Mouse (Mus musculus) adipocyte (in vitro differentiated cells): ENCODE results near the gene Efna4.

Source experiments
- DNase-seq: peaks from one replicate; pipeline ENCODE4 v3.0.0-alpha.2; 2016; ENCODE audit warnings: low spot score

The Efna4 gene

DNA sequence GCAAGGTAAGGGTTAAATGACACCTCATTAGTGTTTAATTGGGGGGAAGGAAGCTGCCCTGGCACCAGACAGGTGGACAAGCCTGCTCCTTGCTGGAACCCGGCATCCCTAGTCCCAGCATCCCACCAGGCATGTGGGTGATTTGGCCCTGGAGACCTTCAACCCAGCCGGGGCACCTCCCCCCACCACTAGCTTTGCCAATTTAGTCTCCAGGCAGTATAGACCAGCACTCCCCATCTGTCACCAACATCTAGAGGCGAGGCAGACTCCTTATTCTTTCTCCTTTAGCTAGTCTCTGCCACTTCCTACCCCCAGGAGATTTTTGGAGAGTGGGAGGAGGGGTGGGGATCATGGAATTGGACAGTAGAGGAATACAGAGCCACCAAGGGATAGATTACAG, 7.5 kb downstream of the Efna4 start:
- DNase-seq: no peak

DNA sequence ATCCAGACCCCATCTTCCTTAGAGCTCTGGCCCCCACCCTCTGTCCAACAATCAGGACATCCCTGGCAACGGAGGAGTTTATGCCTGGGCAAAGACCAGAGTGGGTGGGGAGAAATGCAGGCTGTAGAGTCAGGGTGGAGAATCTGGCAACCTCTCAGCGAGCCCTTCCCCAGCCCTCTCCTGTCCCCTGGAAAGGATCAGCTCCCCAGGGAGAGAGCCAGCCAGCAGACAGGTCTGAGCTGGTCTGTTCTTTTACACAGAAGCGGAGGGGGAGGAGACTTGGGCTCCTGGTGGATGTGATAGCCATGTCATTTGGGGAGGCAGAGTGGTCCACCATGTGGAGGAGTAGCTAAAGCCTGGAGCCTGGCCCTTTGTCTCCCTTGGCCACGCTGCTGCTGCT, 9.2 kb downstream of the Efna4 start:
- DNase-seq: no peak

DNA sequence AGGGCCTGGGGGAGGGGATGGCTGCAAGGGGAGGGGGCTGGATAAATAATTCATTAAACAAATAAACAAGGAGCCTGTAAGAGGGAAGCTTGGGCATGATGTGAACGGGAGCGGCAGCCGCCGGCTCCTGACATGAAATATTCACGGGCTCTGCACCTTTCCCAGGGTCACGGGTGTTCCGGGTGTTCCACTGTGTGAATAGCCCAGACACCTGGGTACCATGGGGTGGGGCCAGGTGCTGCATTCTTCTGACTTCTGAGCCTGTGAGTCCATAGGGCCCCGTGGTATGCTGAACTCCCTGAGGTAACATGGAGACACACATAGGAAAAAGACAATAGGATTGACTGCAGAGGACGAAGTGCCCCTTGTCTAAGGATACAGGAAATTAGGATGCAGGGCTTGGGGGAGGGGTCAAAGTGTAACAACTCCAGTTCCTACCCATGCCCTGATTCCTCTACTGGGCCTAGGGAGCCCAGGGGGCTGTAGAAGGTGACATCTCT, 10.4 kb downstream of the Efna4 start:
- DNase-seq: no peak

DNA sequence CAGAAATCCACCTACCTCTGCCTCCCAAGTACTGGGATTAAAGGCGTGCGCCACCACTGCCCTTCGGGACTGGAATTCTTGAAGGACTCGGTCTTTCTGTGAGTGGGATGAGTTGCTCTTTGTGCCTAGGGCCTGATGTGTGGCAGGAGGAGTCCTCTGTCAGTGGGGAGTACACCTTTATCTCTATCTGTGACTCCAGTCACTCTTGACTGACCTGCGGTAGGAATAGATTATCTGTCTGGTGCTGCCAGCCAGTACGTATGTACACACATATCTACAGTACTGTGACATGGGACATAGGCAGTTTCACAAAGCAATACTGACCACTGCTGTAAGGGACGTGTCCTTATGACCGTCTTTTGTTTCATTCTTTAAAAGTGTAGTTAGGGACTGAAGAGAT, 11.9 kb downstream of the Efna4 start:
- DNase-seq: no peak

DNA sequence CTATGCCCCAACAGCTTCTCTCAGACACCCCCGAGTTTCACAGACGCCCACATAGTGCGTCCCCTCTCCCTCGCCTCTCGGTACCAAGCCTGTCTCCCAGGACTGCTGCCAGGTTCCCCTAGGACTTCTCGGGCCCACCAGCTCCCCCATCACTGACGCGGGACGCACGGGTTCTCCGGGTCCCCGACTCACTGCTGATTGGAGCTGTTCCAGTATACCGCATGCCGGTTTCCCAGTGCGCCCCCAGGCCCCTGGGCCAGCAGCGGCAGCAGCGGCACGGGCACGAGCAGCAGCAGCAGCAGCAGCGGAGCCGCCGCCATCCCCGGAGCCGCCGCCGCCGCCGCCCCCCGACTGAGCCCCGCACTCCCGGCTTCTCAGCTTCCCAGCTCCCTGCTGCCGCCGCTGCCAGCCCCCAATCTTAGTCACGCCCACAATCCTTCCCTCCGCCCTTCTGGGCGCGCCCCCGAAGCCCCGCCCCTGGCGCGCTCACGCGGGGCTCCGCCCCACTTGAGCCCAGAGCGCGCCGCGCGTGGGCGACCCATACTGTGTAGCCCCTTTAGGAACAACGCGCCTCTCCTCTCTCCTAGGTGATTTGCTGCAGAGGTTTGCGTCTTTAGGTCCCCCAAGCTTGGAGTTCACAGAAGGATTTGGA, 15.2 kb downstream of the Efna4 start, which contains the start of gene Efna3:
Gene Efna3 (minus strand): TSS at position 452 of the 652 bp plus-strand sequence.
- no peak for DNase-seq

DNA sequence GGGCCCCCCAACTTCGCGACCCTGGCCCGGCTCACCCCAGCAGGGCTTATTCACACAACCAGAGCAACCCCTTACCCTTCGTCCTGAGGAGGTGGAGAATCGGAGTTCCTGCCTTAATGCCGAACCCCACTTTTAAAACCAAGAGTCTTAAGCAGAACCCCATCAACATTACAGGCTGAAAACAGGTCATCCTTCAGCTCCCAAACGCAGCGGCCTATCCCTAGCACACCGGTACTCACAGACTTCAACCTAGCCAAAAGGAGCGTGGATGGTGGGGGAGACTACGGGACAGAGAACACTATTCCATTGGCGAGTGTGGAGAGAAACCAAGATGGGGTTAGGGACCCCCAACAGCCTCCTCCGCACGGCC, 15.7 kb downstream of the Efna4 start:
- DNase-seq: no peak

DNA sequence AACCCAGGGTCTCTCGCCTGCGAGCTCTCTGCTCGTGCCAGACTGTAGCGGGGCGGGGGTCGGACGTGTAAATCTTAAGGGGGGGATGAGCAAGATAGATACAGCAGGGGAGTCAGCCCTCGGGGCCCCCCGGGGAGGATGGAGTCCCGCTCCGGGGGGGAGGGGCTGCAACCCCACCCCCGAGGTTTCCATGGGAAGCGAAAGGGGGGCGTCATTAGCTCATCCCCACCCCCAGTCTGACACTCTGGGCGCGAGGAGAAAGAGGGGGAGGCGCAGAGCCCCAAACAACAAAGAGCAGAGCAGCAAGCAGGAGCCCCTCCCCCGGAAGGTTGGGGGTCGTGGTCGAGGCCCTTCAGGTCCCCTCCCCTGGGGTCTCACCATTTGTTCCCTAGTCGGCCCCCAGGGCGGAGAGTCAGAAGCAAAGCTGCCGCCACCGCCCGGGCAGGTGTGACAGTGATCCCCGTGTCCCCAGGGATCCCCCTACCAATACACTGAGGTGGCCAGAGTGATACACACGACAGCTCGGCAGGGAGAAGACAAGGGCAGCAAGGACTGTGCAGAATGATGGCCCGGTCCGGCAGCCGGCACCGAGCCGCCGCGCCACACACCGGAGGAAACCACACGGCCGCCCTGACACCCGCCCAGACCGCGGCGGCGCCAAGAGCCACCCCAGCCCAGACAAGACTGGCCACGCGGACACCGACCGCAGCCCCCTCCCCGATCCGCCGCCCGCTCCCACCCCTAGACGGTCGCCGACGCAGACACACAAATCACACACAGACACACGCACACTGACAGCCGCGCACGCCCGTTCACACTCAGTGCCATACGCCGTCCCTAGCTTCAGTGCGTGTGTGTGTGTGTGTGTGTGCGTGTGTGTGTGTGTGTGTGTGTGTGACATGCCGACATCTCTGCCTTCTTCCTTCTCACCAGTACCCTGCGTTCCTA, 16.4 kb downstream of the Efna4 start:
- no peak for DNase-seq

DNA sequence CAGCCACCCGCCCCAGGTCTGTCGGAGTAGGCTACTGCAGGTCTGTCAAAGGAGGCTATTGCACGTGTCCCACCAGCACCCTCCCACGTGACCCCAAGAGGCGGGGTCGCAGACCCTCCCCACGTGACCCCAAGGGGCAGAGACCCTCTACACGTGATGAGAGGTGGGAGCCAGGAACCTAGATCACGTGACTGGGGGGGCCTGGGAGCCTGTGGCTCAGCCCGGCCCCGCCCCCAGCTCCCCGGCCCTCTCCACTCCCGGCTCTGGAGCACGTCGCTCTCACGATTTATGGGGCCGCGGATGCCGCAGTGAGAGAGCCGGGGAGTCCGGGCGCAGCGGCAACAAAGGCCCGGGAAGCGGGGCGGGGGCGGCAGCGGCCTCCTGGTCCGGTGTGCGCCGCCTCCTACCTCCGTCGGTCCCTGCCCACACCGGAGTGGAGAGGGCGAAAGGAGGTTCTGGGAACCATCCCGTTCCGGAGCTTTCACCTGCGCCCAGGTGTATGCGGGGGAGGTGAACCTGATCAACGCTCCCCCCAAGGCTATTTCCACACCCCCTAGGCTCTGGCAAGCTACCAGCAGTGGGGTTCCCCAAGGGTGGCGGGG, 17.1 kb downstream of the Efna4 start:
- no peak for DNase-seq

DNA sequence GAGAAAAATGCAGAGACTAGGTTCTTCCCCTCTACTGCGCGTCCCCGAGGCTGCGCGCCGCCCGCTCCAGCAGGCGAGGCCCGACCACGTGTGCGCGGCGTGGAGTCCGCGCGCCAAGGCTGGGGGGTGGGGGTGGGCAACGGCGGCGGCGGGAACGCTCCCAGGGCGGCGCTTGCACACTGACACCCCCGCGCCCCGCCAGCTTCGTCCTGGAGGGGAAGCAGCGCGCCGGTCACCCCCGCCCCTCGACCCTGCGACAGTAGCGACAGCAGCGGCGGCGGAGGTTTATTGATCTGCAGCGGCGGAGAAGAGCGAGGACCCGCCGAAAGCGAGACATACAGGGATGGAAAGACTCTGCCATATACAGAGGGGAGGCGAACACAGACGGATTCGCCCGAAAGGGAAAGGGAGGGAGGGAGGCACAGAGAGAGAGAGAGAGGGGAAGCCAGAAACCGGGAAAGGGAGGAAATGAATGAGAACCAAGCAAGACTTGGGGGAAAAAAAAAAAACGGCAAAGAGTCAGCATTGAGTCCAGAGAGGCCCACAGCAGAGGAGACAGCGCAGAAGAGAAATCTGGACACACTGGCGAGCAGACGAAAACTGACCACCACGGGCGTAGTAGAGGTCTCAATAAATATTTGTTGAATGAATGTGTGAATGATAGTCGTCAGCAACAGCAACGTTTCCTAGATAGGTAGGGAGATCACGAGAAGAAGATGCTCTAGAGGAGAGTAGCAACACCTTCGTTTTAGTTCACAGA, 18.1 kb downstream of the Efna4 start:
- no peak for DNase-seq

DNA sequence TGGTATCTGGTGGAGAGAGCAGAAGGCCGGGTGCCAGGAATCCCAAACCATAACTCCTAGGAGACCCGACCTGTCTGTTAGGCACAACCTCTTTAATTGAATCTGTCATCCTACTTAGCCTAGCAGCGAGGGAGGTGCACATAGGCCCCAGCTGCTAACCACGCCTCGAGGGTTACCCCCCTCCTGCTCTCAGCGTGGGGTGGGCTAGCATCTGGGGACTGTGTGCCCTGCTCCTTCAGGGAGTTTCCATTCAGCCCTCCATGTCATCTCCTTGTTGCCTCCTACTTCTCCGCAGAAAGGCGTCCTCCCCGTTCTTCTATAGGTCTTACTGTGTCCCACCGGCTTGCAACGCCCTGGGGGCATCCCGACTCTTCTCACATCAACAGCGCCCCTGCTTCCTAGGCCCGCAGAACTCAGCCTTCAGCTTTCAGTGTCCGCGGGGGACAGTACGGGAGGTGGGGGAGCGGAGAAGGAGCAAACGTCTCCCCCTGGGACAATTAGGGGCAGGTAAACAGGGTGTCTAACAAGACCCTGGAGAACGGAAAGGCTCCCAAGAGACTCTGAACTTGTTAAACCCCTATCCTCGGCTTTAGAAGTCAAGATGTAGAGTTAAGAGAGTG, 18.7 kb downstream of the Efna4 start:
- no peak for DNase-seq

DNA sequence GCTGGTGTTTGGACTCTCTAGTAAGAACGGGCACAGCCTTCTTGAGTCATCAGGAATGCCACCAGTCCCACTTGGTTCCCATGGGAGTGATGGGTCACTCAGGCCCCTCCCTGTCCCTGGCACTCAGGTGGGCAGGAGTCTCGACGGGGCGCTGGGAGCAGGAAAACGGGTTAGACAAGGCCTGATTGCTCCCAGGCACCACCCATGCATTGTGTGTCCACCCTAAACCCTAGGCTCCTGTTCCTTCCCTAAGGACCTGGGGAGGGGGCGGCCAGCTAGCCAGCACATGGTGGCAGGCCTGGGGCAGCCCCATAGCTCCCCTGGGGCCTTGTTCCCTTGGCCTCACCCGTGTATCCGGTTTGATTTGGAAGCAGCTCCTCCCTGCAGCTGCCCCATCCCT, 19.5 kb downstream of the Efna4 start:
- DNase-seq: no peak

DNA sequence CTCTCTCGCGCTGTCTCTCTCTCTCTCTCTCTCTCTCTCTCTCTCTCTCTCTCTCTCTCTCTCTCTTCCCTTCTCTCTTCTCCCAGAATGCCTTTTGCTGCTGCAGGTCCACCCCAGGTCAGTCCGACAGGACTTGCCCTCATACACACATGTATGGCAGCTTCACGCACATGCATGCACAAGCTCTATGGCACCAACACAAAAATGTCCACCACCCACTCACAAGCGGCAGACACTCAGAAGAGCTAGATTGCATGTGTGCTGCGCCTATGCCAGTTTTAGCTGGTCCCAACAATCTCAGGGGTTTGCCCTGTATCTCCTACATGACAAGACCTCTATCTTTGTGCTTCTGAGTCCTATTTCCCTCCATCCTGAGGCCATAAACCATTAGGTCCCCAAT, 20.6 kb downstream of the Efna4 start:
- DNase-seq: no peak

DNA sequence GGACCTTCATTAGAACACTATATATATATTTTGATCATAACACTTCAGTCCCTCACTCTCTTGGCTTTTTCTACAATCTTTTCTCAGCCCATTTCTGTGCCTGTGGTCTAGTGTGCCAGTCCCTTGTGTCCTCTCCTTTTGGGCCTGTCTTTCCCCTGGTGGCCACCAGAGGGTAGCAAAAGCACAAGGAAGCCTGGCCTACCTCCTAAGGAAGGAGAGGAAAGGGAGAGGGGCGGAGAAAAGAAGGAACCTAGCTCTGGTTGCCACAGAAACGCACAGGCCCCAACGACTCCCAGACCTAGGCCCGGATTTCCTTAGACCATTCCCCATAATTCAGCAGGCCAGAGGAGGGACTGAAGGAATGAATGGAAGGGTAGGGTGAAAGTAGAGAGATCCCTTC, 21.0 kb downstream of the Efna4 start:
- DNase-seq: peak; percentile 93

DNA sequence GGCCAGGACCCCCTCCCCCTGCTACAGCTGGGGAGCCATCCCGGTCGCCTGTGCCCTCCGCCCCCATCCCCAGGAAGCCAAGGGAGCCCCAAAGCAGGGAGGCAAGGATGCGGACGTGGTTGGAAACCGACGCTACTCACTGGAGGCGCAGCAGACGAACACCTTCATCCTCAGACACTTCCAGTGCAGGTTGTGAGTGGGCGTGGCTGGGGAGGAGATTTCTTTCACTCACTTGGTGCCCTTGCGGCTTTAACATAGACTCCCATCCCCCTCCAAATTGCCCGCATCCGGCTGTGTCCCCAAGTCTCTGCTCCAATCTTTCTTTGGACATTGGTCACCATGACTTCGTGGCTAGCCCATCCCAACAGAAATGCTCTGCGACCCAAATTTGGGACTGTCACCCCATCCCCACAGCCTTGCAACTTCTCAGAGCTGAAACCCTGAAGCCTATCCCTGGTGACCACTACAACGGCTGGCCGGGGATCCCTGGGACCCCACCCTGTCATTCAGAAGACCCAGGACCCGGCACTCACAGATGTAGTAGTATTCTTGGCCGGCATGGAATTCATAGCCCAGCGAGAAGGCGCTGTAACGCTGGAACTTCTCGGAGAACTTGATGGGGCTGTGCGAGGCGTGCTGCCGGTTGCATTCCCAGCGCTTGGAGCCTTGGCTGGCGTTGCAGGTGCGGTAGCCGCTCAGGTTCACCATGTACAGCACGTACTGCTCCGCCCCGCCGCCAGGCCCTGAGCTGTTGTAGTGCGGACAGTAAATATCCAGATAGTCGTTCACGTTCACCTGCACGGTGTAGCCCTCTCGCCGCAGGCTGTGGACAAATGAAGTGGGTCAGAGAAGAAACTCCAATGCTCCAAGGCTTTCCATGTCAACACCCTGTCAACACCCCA, 21.6 kb downstream of the Efna4 start:
- no peak for DNase-seq

DNA sequence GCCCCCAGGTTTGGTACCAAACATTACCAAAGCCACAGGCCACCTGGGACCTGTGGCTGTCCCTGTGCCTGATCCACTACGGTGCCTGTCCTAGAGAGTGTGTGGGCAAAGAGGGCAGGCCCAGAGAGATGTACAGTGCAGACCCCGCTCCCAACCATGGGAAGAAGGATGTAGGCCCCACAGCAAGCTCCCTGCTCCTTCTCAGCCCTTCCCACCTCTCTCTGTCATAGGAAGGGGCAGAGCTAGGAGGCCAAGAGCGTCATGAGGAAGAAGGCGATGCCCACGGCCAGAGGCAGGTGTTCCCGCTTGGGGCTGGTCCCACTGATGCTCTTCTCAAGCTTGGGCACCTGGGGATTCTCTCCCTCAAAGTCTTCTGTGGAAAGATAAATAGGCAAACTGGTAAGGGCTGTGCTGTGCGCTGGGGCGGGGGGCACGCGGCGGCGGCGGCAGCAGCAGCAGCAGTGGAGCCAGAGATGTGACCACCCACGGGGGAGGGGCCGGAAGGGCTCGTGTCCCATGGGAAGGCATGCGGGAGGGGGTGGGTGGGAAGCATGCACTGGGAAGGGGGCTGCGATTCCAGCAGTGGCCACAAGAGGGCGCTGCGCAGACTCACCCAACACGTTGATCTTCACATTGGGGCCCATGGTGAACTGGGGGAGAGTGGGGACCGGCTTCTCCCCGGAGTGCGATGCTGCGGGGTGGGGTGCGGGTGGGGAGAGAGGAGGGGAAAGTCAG, 22.5 kb downstream of the Efna4 start:
- DNase-seq: peak; percentile 44

DNA sequence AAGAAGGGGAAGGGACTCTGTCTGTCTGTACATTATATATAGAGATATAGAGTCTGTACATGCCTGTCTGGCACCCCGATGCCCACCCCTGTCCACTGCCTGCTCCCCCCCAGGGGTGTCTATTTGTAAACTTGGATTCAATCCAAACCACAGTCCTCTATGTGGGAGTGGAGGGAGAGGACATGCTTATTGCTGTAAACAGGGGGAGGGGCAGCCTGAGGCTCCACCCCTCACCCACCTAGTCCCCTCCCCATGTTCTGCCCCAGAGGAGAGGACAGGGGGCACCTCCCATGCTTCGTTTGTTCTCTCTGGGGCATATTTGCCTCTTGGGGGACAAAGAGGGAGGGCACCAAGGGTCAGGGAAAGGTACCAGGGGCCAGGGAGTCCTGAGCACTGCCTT, 23.0 kb downstream of the Efna4 start:
- DNase-seq: no peak

DNA sequence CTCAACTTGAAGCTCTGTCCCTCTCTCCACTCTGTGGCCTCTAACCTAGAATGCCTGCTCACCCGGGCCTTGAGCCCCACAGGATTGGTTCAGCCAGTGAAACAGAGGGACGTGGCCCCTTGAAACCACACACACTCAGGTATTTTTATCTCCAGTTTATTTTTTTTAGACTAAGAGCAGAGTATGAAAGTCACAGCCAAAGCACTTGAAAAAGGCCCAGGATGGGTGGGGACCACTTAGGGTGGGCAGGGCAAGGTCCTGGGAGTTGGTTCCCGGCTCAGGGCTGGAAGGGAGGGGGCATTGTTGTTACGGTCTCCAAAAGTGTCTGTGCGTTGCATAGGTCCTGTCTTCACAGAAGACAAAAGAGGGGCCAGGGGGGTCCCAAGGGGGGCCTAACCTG, 23.5 kb downstream of the Efna4 start:
- DNase-seq: no peak

DNA sequence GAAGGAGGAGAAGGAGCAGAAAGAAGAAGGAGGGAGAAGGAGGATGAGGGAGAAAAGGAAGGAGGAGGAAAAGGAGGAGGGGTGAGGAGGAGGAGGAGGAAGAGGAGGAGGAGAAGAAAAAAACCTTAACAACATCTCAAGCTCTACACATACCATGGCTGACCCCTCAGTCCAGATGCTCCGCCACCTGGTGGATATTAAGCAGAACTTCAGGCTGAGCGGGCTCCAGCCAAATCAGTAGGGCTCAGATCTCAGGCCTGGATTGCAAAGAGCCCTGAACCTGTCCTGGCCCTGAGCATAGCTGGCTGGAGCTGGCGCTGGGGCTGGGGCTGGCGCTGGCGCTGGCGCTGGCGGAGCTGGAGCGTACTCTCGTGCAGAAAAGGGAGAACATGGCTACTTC, 29.7 kb downstream of the Efna4 start:
- DNase-seq: peak; percentile 86

DNA sequence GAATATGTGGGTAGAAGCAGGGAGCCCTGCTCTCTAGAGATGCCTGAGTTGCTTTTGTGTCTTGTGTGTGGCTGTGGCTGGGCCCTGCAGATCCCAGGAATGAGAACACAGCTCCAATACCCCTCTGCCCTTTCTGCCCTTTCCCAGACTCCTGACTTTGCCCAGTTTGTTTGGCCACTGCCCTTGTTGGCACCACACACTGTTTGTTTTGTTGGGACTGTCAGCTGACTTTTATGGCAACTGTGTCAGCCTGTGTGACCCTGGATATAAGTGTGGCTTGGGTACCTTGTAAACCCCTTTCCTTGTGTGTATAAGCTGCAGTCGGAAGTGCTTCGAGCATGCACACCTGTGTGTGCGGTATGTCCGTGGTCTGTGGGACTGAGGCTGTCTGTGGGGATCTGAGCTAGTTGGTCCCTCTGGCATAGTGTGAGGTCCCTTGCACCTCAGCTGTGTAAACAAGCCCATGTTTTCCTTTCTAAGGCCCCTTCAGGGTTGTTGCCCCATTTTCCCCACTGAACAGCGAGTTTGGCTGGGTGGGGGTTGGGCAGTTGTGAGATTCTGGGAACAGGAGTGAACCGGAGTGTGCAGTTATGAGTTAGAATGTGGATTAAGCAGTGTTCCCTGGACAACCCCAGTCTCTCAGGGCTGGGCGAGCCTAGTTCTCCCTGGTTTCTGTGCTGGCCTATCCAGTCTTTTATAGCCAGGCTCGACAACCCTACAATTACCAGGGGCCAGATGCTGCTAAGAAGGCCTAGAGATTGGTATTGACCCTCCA, 32.1 kb downstream of the Efna4 start:
- DNase-seq: peak; percentile 92
